Mouse (Mus musculus) C2C12 (cell line): ENCODE data around the gene Col5a2. TPM values are rescaled to one million over a fixed set of nuclear protein-coding genes. Genes with fewer than 3 reads are reported as not detected.
"Not testable (repeated sequence)": the region's sequence is repeated elsewhere in the genome, so short reads cannot be mapped to it uniquely, and the experiment has no call there.

Experiments used
- H3K27me3 ChIP-seq: one replicate; pipeline ENCODE4 v1.6.1; 2011; ENCODE audit not compliant: control insufficient read depth, insufficient read depth, insufficient read length
- H3K36me3 ChIP-seq: one replicate; pipeline ENCODE4 v1.6.1; 2011; ENCODE audit not compliant: control insufficient read depth, insufficient read depth
- H3K4me3 ChIP-seq: one replicate; pipeline ENCODE4 v1.5.1; 2011; ENCODE audit warnings: mild to moderate bottlenecking, control low read depth; ENCODE audit not compliant: poor library complexity, insufficient read depth, severe bottlenecking
- H3K79me2 ChIP-seq: one replicate; pipeline ENCODE4 v1.6.1; 2011; ENCODE audit not compliant: control insufficient read depth, insufficient read depth
- H3K79me3 ChIP-seq: one replicate; pipeline ENCODE4 v1.6.1; 2011; ENCODE audit warnings: low read depth, control low read depth
- H3ac ChIP-seq: one replicate; pipeline ENCODE3; 2011; ENCODE audit warnings: low read depth; ENCODE audit not compliant: control insufficient read depth, insufficient read length
- CEBPB ChIP-seq: IDR thresholded peaks from one replicate; pipeline ENCODE4 v1.6.1; 2011; ENCODE audit warnings: low read depth, mild to moderate bottlenecking, control low read depth, moderate library complexity
- CTCF ChIP-seq: IDR thresholded peaks from one replicate; pipeline ENCODE4 v1.5.1; 2011; ENCODE audit not compliant: control insufficient read depth, insufficient read depth, insufficient read length
- FOSL1 ChIP-seq: IDR thresholded peaks from one replicate; pipeline ENCODE4 v1.8.0; 2011; ENCODE audit warnings: mild to moderate bottlenecking, low read length; ENCODE audit not compliant: poor library complexity, insufficient read depth, severe bottlenecking
- MAX ChIP-seq: IDR thresholded peaks from one replicate; pipeline ENCODE4 v1.6.1; 2011; ENCODE audit warnings: mild to moderate bottlenecking, control low read depth
- MYOD1 ChIP-seq: IDR thresholded peaks from one replicate; pipeline ENCODE4 v1.6.1; 2011; ENCODE audit warnings: low read depth; ENCODE audit not compliant: control insufficient read depth, insufficient read length
- MYOG ChIP-seq: IDR thresholded peaks from one replicate; pipeline ENCODE4 v1.6.1; 2011; ENCODE audit not compliant: control insufficient read depth, insufficient read length; ENCODE audit errors: extremely low read depth
- USF1 ChIP-seq: IDR thresholded peaks from one replicate; pipeline ENCODE4 v1.6.1; 2011; ENCODE audit warnings: low read depth, mild to moderate bottlenecking, control low read depth, moderate library complexity
- long read RNA-seq, 2 experiments: library from polyadenylated mRNA; unstranded; transcript quantifications; one replicate each; pipeline ENCODE4 v2.0.0; 2019 to 2020
- polyA plus RNA-seq: library from polyadenylated mRNA; unstranded; fragments of >200 nt; fragmentation: generic; extraction: Trizol; gene quantifications from one replicate; pipeline ENCODE4 v1.2.1, GENCODE M21; 2012; ENCODE audit warnings: missing spikeins

The Col5a2 gene
- 100 TPM for polyA plus RNA-seq
- long read RNA-seq, experiment 1, full-length matches to known transcripts: 3 of 73 reads
- long read RNA-seq, experiment 1, partial matches to known transcripts: 66 of 73 reads
- long read RNA-seq, experiment 1, other reads (novel, unspliced or antisense): 4 of 73 reads
- long read RNA-seq, experiment 2, full-length matches to known transcripts: 424 of 748 reads
- long read RNA-seq, experiment 2, partial matches to known transcripts: 300 of 748 reads
- long read RNA-seq, experiment 2, other reads (novel, unspliced or antisense): 24 of 748 reads

- Histone ChIP-seq H3K36me3 (peaks cover 17% of the 10 kb centered on the region), H3K79me3 (peaks cover 49% of the 10 kb centered on the region), H3K79me2 (peaks cover 51% of the 10 kb centered on the region), H3K27me3 (no peaks in the 10 kb centered on the region), H3ac (peak within 1 kb of the TSS; percentile 63), H3K4me3 (peak within 1 kb of the TSS; percentile 82)
- no peak for TF ChIP-seq CTCF
- TF ChIP-seq MYOD1: no peak
Measured at GRCm38 (mm10) chr1:45502865-45503332, at the start of gene Col5a2. Col5a2 (minus strand) TSS chr1:45503282.

GRCm38 (mm10) chr1:45550531-45550930 is 47.4 kb upstream of the Col5a2 start:
- TF ChIP-seq CEBPB: no peak
- no peak for TF ChIP-seq MAX
- TF ChIP-seq MYOD1: no peak
- TF ChIP-seq CTCF: no peak
- no peak for TF ChIP-seq USF1
- TF ChIP-seq FOSL1: no peak
- TF ChIP-seq MYOG: no peak
- Histone ChIP-seq H3K27me3 (no peaks in the 10 kb centered on the region), H3K4me3 (no peak overlapping the region), H3ac (no peak overlapping the region), H3K36me3 (no peaks in the 10 kb centered on the region), H3K79me2 (no peaks in the 10 kb centered on the region), H3K79me3 (no peaks in the 10 kb centered on the region)

- Histone ChIP-seq H3ac (no peak overlapping the region), H3K79me2 (no peaks in the 10 kb centered on the region), H3K4me3 (no peak overlapping the region), H3K79me3 (no peaks in the 10 kb centered on the region), H3K36me3 (no peaks in the 10 kb centered on the region), H3K27me3 (no peaks in the 10 kb centered on the region)
- TF ChIP-seq CEBPB (no peak), FOSL1 (no peak), MYOG (no peak), USF1 (no peak), CTCF (no peak), MYOD1 (no peak), MAX (no peak)
Measured at GRCm38 (mm10) chr1:45541888-45542287, 38.8 kb upstream of the Col5a2 start.

GRCm38 (mm10) chr1:45541161-45541560 is 38.1 kb upstream of the Col5a2 start:
- Histone ChIP-seq H3K79me2 (no peaks in the 10 kb centered on the region), H3K79me3 (no peaks in the 10 kb centered on the region), H3K4me3 (no peak overlapping the region), H3ac (no peak overlapping the region), H3K36me3 (no peaks in the 10 kb centered on the region), H3K27me3 (no peaks in the 10 kb centered on the region)
- TF ChIP-seq FOSL1: no peak
- TF ChIP-seq MYOD1: no peak
- TF ChIP-seq CEBPB: no peak
- no peak for TF ChIP-seq USF1
- TF ChIP-seq CTCF: no peak
- TF ChIP-seq MYOG: no peak
- TF ChIP-seq MAX: no peak

GRCm38 (mm10) chr1:45531486-45531885 is 28.4 kb upstream of the Col5a2 start:
- no peaks in the 10 kb centered on the region for H3K36me3 ChIP-seq
- no peaks in the 10 kb centered on the region for H3K79me3 ChIP-seq
- H3K27me3 ChIP-seq: no peaks in the 10 kb centered on the region
- no peak overlapping the region for H3ac ChIP-seq
- H3K79me2 ChIP-seq: no peaks in the 10 kb centered on the region
- TF ChIP-seq MAX: no peak
- no peak for TF ChIP-seq FOSL1
- TF ChIP-seq USF1: no peak
- no peak for TF ChIP-seq MYOD1
- TF ChIP-seq MYOG: no peak
- TF ChIP-seq CTCF: no peak
- no peak for TF ChIP-seq CEBPB
- no peak overlapping the region for H3K4me3 ChIP-seq

GRCm38 (mm10) chr1:45527476-45527875 is 24.4 kb upstream of the Col5a2 start:
- not testable (repeated sequence) for H3K79me2 ChIP-seq, H3K36me3 ChIP-seq, H3K79me3 ChIP-seq, H3K27me3 ChIP-seq, H3K4me3 ChIP-seq, H3ac ChIP-seq
